Mouse (Mus musculus): Measurements from ENCODE around the gene Arap1. TPM values are rescaled to one million over a fixed set of nuclear protein-coding genes. Genes with fewer than 3 reads are reported as not detected.

Arap1 gene
- polyA plus RNA-seq, 1 experiment from 2014 or later: 11.3 TPM

GRCm38 (mm10) chr7:101379732-101380131 lies 31.9 kb downstream of the Arap1 start:
- Histone ChIP-seq H3K36me3 (replicated peaks; ENCODE audit: control insufficient read depth, insufficient read depth) (no peaks in the 10 kb centered on the region), H3K9me3 (ENCODE audit: control insufficient read depth, low read length) (no peaks in the 10 kb centered on the region), H3K4me1 (replicated peaks; ENCODE audit: control insufficient read depth, insufficient read depth, low read length) (no peaks in the 10 kb centered on the region), H3K4me3 (replicated peaks; ENCODE audit: low read length) (no peak overlapping the region), H3K4me2 (replicated peaks) (no peak overlapping the region), H3K27me3 (ENCODE audit: control insufficient read depth, insufficient read depth, low read length) (no peaks in the 10 kb centered on the region), H3K27ac (no peak overlapping the region), H3K9ac (no peak overlapping the region)
- WGBS: 67% methylated on average over 2 of the region's 2 CpGs
- ATAC-seq (ENCODE audit: low FRiP score) (no peak), DNase-seq (ENCODE audit: low spot score) (no peak)

GRCm38 (mm10) chr7:101381512-101381911 lies 33.6 kb downstream of the Arap1 start:
- H3K9me3 ChIP-seq (ENCODE audit: control insufficient read depth, low read length): no peaks in the 10 kb centered on the region
- DNase-seq (ENCODE audit: low spot score) (no peak), ATAC-seq (ENCODE audit: low FRiP score) (no peak)
- no peaks in the 10 kb centered on the region for H3K36me3 ChIP-seq (replicated peaks; ENCODE audit: control insufficient read depth, insufficient read depth)
- H3K27ac ChIP-seq: no peak overlapping the region
- no peak overlapping the region for H3K4me3 ChIP-seq (replicated peaks; ENCODE audit: low read length)
- no peaks in the 10 kb centered on the region for H3K27me3 ChIP-seq (ENCODE audit: control insufficient read depth, insufficient read depth, low read length)
- 90% methylated on average over 6 of the region's 6 CpGs for WGBS
- H3K4me1 ChIP-seq (replicated peaks; ENCODE audit: control insufficient read depth, insufficient read depth, low read length): no peaks in the 10 kb centered on the region
- H3K9ac ChIP-seq: no peak overlapping the region
- no peak overlapping the region for H3K4me2 ChIP-seq (replicated peaks)

GRCm38 (mm10) chr7:101382378-101382777 lies 34.5 kb downstream of the Arap1 start:
- no peak for ATAC-seq (ENCODE audit: low FRiP score)
- H3K36me3 ChIP-seq (replicated peaks; ENCODE audit: control insufficient read depth, insufficient read depth): no peaks in the 10 kb centered on the region
- WGBS: 72% methylated on average over 8 of the region's 8 CpGs
- H3K9ac ChIP-seq: no peak overlapping the region
- no peak overlapping the region for H3K4me2 ChIP-seq (replicated peaks)
- H3K9me3 ChIP-seq (ENCODE audit: control insufficient read depth, low read length): no peaks in the 10 kb centered on the region
- no peaks in the 10 kb centered on the region for H3K4me1 ChIP-seq (replicated peaks; ENCODE audit: control insufficient read depth, insufficient read depth, low read length)
- H3K4me3 ChIP-seq (replicated peaks; ENCODE audit: low read length): no peak overlapping the region
- H3K27ac ChIP-seq: no peak overlapping the region
- H3K27me3 ChIP-seq (ENCODE audit: control insufficient read depth, insufficient read depth, low read length): no peaks in the 10 kb centered on the region
- DNase-seq (ENCODE audit: low spot score): no peak

GRCm38 (mm10) chr7:101383756-101384155 lies 35.9 kb downstream of the Arap1 start:
- H3K27ac ChIP-seq: no peak overlapping the region
- no peak overlapping the region for H3K4me2 ChIP-seq (replicated peaks)
- no peaks in the 10 kb centered on the region for H3K4me1 ChIP-seq (replicated peaks; ENCODE audit: control insufficient read depth, insufficient read depth, low read length)
- H3K9me3 ChIP-seq (ENCODE audit: control insufficient read depth, low read length): no peaks in the 10 kb centered on the region
- H3K27me3 ChIP-seq (ENCODE audit: control insufficient read depth, insufficient read depth, low read length): no peaks in the 10 kb centered on the region
- no peak overlapping the region for H3K4me3 ChIP-seq (replicated peaks; ENCODE audit: low read length)
- no peak overlapping the region for H3K9ac ChIP-seq
- no peaks in the 10 kb centered on the region for H3K36me3 ChIP-seq (replicated peaks; ENCODE audit: control insufficient read depth, insufficient read depth)
- no peak for DNase-seq (ENCODE audit: low spot score)
- no peak for ATAC-seq (ENCODE audit: low FRiP score)
- 64% methylated on average over 3 of the region's 3 CpGs for WGBS

GRCm38 (mm10) chr7:101384931-101385330 lies 37.1 kb downstream of the Arap1 start:
- no peak for ATAC-seq (ENCODE audit: low FRiP score)

GRCm38 (mm10) chr7:101385331-101385733 lies 37.5 kb downstream of the Arap1 start:
- Histone ChIP-seq H3K27ac (no peak overlapping the region), H3K36me3 (replicated peaks; ENCODE audit: control insufficient read depth, insufficient read depth) (no peaks in the 10 kb centered on the region)
- 52% methylated on average over 6 of the region's 6 CpGs for WGBS

More at GRCm38 (mm10) chr7:101384931-101385330, 37.1 kb downstream of the Arap1 start:
- H3K36me3 ChIP-seq (replicated peaks; ENCODE audit: control insufficient read depth, insufficient read depth): no peaks in the 10 kb centered on the region
- no peak overlapping the region for H3K27ac ChIP-seq
- no peak overlapping the region for H3K4me2 ChIP-seq (replicated peaks)
- WGBS: 73% methylated on average over 10 of the region's 10 CpGs
- H3K4me3 ChIP-seq (replicated peaks; ENCODE audit: low read length): no peak overlapping the region
- H3K4me1 ChIP-seq (replicated peaks; ENCODE audit: control insufficient read depth, insufficient read depth, low read length): no peaks in the 10 kb centered on the region
- H3K27me3 ChIP-seq (ENCODE audit: control insufficient read depth, insufficient read depth, low read length): no peaks in the 10 kb centered on the region
- no peak for DNase-seq (ENCODE audit: low spot score)
- no peak overlapping the region for H3K9ac ChIP-seq
- no peaks in the 10 kb centered on the region for H3K9me3 ChIP-seq (ENCODE audit: control insufficient read depth, low read length)

GRCm38 (mm10) chr7:101385866-101386452 lies 38.1 kb downstream of the Arap1 start:
- H3K27me3 ChIP-seq (ENCODE audit: control insufficient read depth, insufficient read depth, low read length): no peaks in the 10 kb centered on the region
- no peak overlapping the region for H3K4me2 ChIP-seq (replicated peaks)
- no peak for ATAC-seq (ENCODE audit: low FRiP score)
- H3K4me3 ChIP-seq (replicated peaks; ENCODE audit: low read length): no peak overlapping the region
- no peaks in the 10 kb centered on the region for H3K36me3 ChIP-seq (replicated peaks; ENCODE audit: control insufficient read depth, insufficient read depth)
- no peak for DNase-seq (ENCODE audit: low spot score)
- no peaks in the 10 kb centered on the region for H3K9me3 ChIP-seq (ENCODE audit: control insufficient read depth, low read length)
- H3K27ac ChIP-seq: no peak overlapping the region
- no peaks in the 10 kb centered on the region for H3K4me1 ChIP-seq (replicated peaks; ENCODE audit: control insufficient read depth, insufficient read depth, low read length)
- 73% methylated on average over 8 of the region's 10 CpGs for WGBS
- H3K9ac ChIP-seq: no peak overlapping the region

More at GRCm38 (mm10) chr7:101385331-101385733, 37.5 kb downstream of the Arap1 start:
- Histone ChIP-seq H3K4me3 (replicated peaks; ENCODE audit: low read length) (no peak overlapping the region), H3K4me2 (replicated peaks) (no peak overlapping the region), H3K4me1 (replicated peaks; ENCODE audit: control insufficient read depth, insufficient read depth, low read length) (no peaks in the 10 kb centered on the region), H3K9ac (no peak overlapping the region), H3K27me3 (ENCODE audit: control insufficient read depth, insufficient read depth, low read length) (no peaks in the 10 kb centered on the region), H3K9me3 (ENCODE audit: control insufficient read depth, low read length) (no peaks in the 10 kb centered on the region)
- ATAC-seq (ENCODE audit: low FRiP score) (no peak), DNase-seq (ENCODE audit: low spot score) (no peak)

GRCm38 (mm10) chr7:101389256-101389655 lies 41.4 kb downstream of the Arap1 start:
- H3K4me2 ChIP-seq (replicated peaks): no peak overlapping the region
- H3K9me3 ChIP-seq (ENCODE audit: control insufficient read depth, low read length): no peaks in the 10 kb centered on the region
- H3K27me3 ChIP-seq (ENCODE audit: control insufficient read depth, insufficient read depth, low read length): no peaks in the 10 kb centered on the region
- DNase-seq (ENCODE audit: low spot score) (no peak), ATAC-seq (ENCODE audit: low FRiP score) (no peak)
- no peaks in the 10 kb centered on the region for H3K36me3 ChIP-seq (replicated peaks; ENCODE audit: control insufficient read depth, insufficient read depth)
- 90% methylated on average over 6 of the region's 6 CpGs for WGBS
- H3K27ac ChIP-seq: no peak overlapping the region
- H3K4me3 ChIP-seq (replicated peaks; ENCODE audit: low read length): no peak overlapping the region
- H3K4me1 ChIP-seq (replicated peaks; ENCODE audit: control insufficient read depth, insufficient read depth, low read length): no peaks in the 10 kb centered on the region
- H3K9ac ChIP-seq: no peak overlapping the region

- H3K9ac ChIP-seq: no peak overlapping the region
- H3K4me1 ChIP-seq (replicated peaks; ENCODE audit: control insufficient read depth, insufficient read depth, low read length): no peaks in the 10 kb centered on the region
- H3K9me3 ChIP-seq (ENCODE audit: control insufficient read depth, low read length): no peaks in the 10 kb centered on the region
- no peak overlapping the region for H3K27ac ChIP-seq
- WGBS: 83% methylated on average over 4 of the region's 4 CpGs
- H3K4me2 ChIP-seq (replicated peaks): no peak overlapping the region
- no peaks in the 10 kb centered on the region for H3K36me3 ChIP-seq (replicated peaks; ENCODE audit: control insufficient read depth, insufficient read depth)
- DNase-seq (ENCODE audit: low spot score) (no peak), ATAC-seq (ENCODE audit: low FRiP score) (no peak)
- H3K27me3 ChIP-seq (ENCODE audit: control insufficient read depth, insufficient read depth, low read length): no peaks in the 10 kb centered on the region
- H3K4me3 ChIP-seq (replicated peaks; ENCODE audit: low read length): no peak overlapping the region
Observed at GRCm38 (mm10) chr7:101391909-101392479, 44.1 kb downstream of the Arap1 start.

Data from hindbrain, embryonic 14.5 days (tissue).